Mouse (Mus musculus): Measurements from ENCODE around the gene Tgm6.
A peak's percentile ranks its signal among the peaks of the same experiment; 100 is the strongest.

The Tgm6 gene

GRCm38 (mm10) chr2:130112116-130112515, at the start of gene Tgm6:
TSS of gene Tgm6 (plus strand) at chr2:130112416.
- no peak for DNase-seq

- no peak for DNase-seq
These were observed 44.0 kb upstream of the Tgm6 start for GRCm38 (mm10) chr2:130068228-130068627.

- no peak for DNase-seq
These were observed 41.8 kb upstream of the Tgm6 start for GRCm38 (mm10) chr2:130070396-130070795.

GRCm38 (mm10) chr2:130112804-130113203, 588 bp downstream of the Tgm6 start:
- no peak for DNase-seq

- DNase-seq, result no peak
These were observed 1.2 kb downstream of the Tgm6 start for GRCm38 (mm10) chr2:130113379-130113778.

- no peak for DNase-seq
These were observed 6.4 kb downstream of the Tgm6 start for GRCm38 (mm10) chr2:130118649-130119048.

- DNase-seq, result no peak
These were observed 13.3 kb downstream of the Tgm6 start for GRCm38 (mm10) chr2:130125279-130126059.

- no peak for DNase-seq
These were observed 13.9 kb downstream of the Tgm6 start for GRCm38 (mm10) chr2:130126073-130126472.

- DNase-seq, result no peak
These were observed 17.5 kb downstream of the Tgm6 start for GRCm38 (mm10) chr2:130129687-130130086.

- no peak for DNase-seq
These were observed 30.8 kb downstream of the Tgm6 start for GRCm38 (mm10) chr2:130143011-130143410.

GRCm38 (mm10) chr2:130144703-130145324, 32.6 kb downstream of the Tgm6 start:
- no peak for DNase-seq

GRCm38 (mm10) chr2:130146089-130146668, 34.0 kb downstream of the Tgm6 start:
- no peak for DNase-seq

- no peak for DNase-seq
These were observed 43.0 kb downstream of the Tgm6 start for GRCm38 (mm10) chr2:130155171-130155570.

- DNase-seq, result no peak
These were observed 43.6 kb downstream of the Tgm6 start for GRCm38 (mm10) chr2:130155851-130156250.

- DNase-seq, result no peak
These were observed 45.2 kb downstream of the Tgm6 start for GRCm38 (mm10) chr2:130157231-130158087.

- DNase-seq, result no peak
These were observed 45.8 kb downstream of the Tgm6 start for GRCm38 (mm10) chr2:130158088-130158437.

- DNase-seq, result no peak
These were observed 50.5 kb downstream of the Tgm6 start for GRCm38 (mm10) chr2:130162701-130163100.

GRCm38 (mm10) chr2:130166311-130167214, 54.3 kb downstream of the Tgm6 start:
- DNase-seq, result peak; percentile 14

GRCm38 (mm10) chr2:130167861-130168260, 55.6 kb downstream of the Tgm6 start:
- peak; percentile 11 for DNase-seq

- DNase-seq, result no peak
These were observed 59.5 kb downstream of the Tgm6 start for GRCm38 (mm10) chr2:130171674-130172073.

GRCm38 (mm10) chr2:130176820-130177219, 64.6 kb downstream of the Tgm6 start:
- DNase-seq, result no peak

- DNase-seq, result no peak
These were observed 66.1 kb downstream of the Tgm6 start for GRCm38 (mm10) chr2:130178381-130178705.
